8 mouse cellular contexts compared by ENCODE assay signal in the genomic region with DNA sequence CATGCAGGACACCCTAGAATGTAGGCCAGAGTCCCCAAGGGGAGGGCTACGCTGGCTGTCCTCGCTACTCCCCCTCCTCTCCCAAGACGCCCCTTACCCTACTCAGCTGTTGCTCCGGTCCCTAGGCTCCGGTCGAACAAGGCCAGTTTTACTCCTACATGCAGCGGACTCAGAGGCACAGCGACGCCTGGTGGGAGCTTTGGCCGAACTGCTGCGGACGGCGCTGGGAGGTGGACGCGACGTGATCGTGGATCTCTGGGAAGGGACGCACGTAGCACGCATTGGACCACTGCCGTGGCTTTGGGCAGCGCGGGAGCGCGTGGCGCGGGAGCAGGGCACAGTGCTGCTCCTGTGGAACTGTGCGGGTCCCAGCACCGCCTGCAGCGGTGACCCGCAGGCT. TPM values are rescaled to one million over a fixed set of nuclear protein-coding genes. Genes with fewer than 3 reads are reported as not detected.
DNase-seq lines count a peak whose midpoint lies in the region; ATAC-seq and TF ChIP-seq lines count a peak whose summit lies in the region.
"Had no signal": no experiment of that assay in that cellular context is flagged by ENCODE, and none has a peak within 500 bp of the region (broad histone marks: within the 10 kb centered on the region; RNA-seq: fewer than 3 reads in every experiment).

No protein-coding gene starts in this region.

- H3K4me3 ChIP-seq in intestine, embryonic 15.5 days (replicated peaks) = peak overlapping the region; percentile 42
- peak overlapping the region; percentile 41 for H3K4me3 ChIP-seq in limb, embryonic 12.5 days (replicated peaks)
- peak overlapping the region; percentile 38 for H3K4me3 ChIP-seq in midbrain, embryonic 12.5 days
- peak overlapping the region; percentile 61 for H3K4me3 ChIP-seq in small intestine, adult 2 months (ENCODE audit: low read depth, low read length)

- WGBS in intestine, embryonic 15.5 days = under 1% methylated on average over 31 of the region's 31 CpGs
- WGBS in limb, embryonic 12.5 days = under 1% methylated on average over 31 of the region's 31 CpGs
- WGBS in midbrain, embryonic 12.5 days = 2% methylated on average over 31 of the region's 31 CpGs
- 2% methylated on average over 31 of the region's 31 CpGs for WGBS in small intestine, adult 2 months

- no peak for TF ChIP-seq POLR2A in small intestine, adult 2 months (IDR thresholded peaks at IDR 0.05; ENCODE audit: low read depth, low read length)

- peak; percentile 64 for TF ChIP-seq CTCF in small intestine, adult 2 months (IDR thresholded peaks at IDR 0.05; ENCODE audit: extremely low read depth, insufficient read length, insufficient replicate concordance, low read depth, low read length)

- DNase-seq in adrenal gland, postnatal 25 days = peak; percentile 79
- DNase-seq in embryo, embryonic 11 days = peak; percentile 85
- peak; percentile 67 to 79 for DNase-seq in gastrocnemius, postnatal 4 days (ENCODE audit: low spot score in 2 of 2)

- H3K9me3 ChIP-seq in intestine, embryonic 15.5 days = no peaks in the 10 kb centered on the region
- H3K9me3 ChIP-seq in limb, embryonic 12.5 days = no peaks in the 10 kb centered on the region
- no peaks in the 10 kb centered on the region for H3K9me3 ChIP-seq in midbrain, embryonic 12.5 days

- ATAC-seq in intestine, embryonic 15.5 days = peak; percentile 70
- ATAC-seq in limb, embryonic 12.5 days (ENCODE audit: insufficient number of reproducible peaks, insufficient read depth, low FRiP score, low TSS enrichment, low read depth) = peak; percentile 58; the same call in 1 of the 2 replicates
- ATAC-seq in midbrain, embryonic 12.5 days (ENCODE audit: low FRiP score, low read depth) = peak; percentile 75

- H3K36me3 ChIP-seq in intestine, embryonic 15.5 days = no peaks in the 10 kb centered on the region
- no peaks in the 10 kb centered on the region for H3K36me3 ChIP-seq in limb, embryonic 12.5 days
- no peaks in the 10 kb centered on the region for H3K36me3 ChIP-seq in midbrain, embryonic 12.5 days
- peaks cover 6% of the 10 kb centered on the region; the same call in 1 of the 2 replicates for H3K36me3 ChIP-seq in small intestine, adult 2 months (ENCODE audit: control insufficient read depth, insufficient read depth, low read length)

- no peaks in the 10 kb centered on the region for H3K27me3 ChIP-seq in intestine, embryonic 15.5 days (replicated peaks)
- H3K27me3 ChIP-seq in limb, embryonic 12.5 days = peaks cover 50% of the 10 kb centered on the region
- peaks cover 62% of the 10 kb centered on the region for H3K27me3 ChIP-seq in midbrain, embryonic 12.5 days
- no peaks in the 10 kb centered on the region for H3K27me3 ChIP-seq in small intestine, adult 2 months (ENCODE audit: control insufficient read depth, insufficient read depth, low read length)

- peak overlapping the region; percentile 47 for H3K9ac ChIP-seq in intestine, embryonic 15.5 days
- H3K9ac ChIP-seq in limb, embryonic 12.5 days (replicated peaks) = peak overlapping the region; percentile 54
- H3K9ac ChIP-seq in midbrain, embryonic 12.5 days (replicated peaks) = peak overlapping the region; percentile 31

- peaks cover 23% of the 10 kb centered on the region for H3K4me1 ChIP-seq in intestine, embryonic 15.5 days (replicated peaks)
- peaks cover 24% of the 10 kb centered on the region for H3K4me1 ChIP-seq in limb, embryonic 12.5 days (replicated peaks)
- peaks cover 10% of the 10 kb centered on the region for H3K4me1 ChIP-seq in midbrain, embryonic 12.5 days
- H3K4me1 ChIP-seq in small intestine, adult 2 months (ENCODE audit: control insufficient read depth, insufficient read depth, insufficient read length, low read length) = peaks cover 32% of the 10 kb centered on the region

- peak overlapping the region; percentile 92 for H3K4me2 ChIP-seq in intestine, embryonic 15.5 days (replicated peaks)
- H3K4me2 ChIP-seq in limb, embryonic 12.5 days = peak overlapping the region; percentile 71
- peak overlapping the region; percentile 61 for H3K4me2 ChIP-seq in midbrain, embryonic 12.5 days (replicated peaks)

- no peak overlapping the region for H3K27ac ChIP-seq in intestine, embryonic 15.5 days
- H3K27ac ChIP-seq in limb, embryonic 12.5 days = no peak overlapping the region
- H3K27ac ChIP-seq in midbrain, embryonic 12.5 days (replicated peaks) = no peak overlapping the region
- no peak overlapping the region; the same call in 1 of the 2 replicates for H3K27ac ChIP-seq in small intestine, adult 2 months (ENCODE audit: insufficient read depth, low read depth, low read length)
- H3K27ac ChIP-seq: macrophage had no signal

RNA-seq across cellular contexts. Expression of gene Il17rc, which starts 1.8 kb away (rescaled TPM):
- 18.0 and 19.3 TPM in 2 replicates for total RNA-seq in adrenal gland, postnatal 25 days (2021)
- total RNA-seq in gastrocnemius, postnatal 4 days (2021) = 10 to 100 TPM in 1 of 2 experiments, 1 to 10 TPM in 1; 9.5 to 11.0 TPM
- polyA plus RNA-seq in intestine, embryonic 15.5 days (2015; fragmentation: Nextera tagmentation; extraction: Ambion mirVana) = 26.6 and 27.2 TPM in 2 replicates
- 4.2 and 5.1 TPM in 2 replicates for polyA plus RNA-seq in limb, embryonic 12.5 days (2016; fragmentation: Nextera tagmentation; extraction: Ambion mirVana)
- 4.3 and 6.3 TPM in 2 replicates for polyA plus RNA-seq in midbrain, embryonic 12.5 days (2016; fragmentation: Nextera tagmentation; extraction: Ambion mirVana)
- polyA plus RNA-seq in small intestine, adult 2 months (2012; rRNA removed) = 189 and 786 TPM in 2 replicates
- polyA plus RNA-seq: macrophage had no signal

RNA-seq across cellular contexts. Expression of gene Il17re, which starts 11.1 kb away (rescaled TPM):
- total RNA-seq in adrenal gland, postnatal 25 days (2021) = 0.76 and 1.5 TPM in 2 replicates
- total RNA-seq in gastrocnemius, postnatal 4 days (2021) = under 1 TPM; 0.52 to 0.88 TPM
- 7.8 and 8.4 TPM in 2 replicates for polyA plus RNA-seq in intestine, embryonic 15.5 days (2015; fragmentation: Nextera tagmentation; extraction: Ambion mirVana)
- 3.4 and 3.7 TPM in 2 replicates for polyA plus RNA-seq in limb, embryonic 12.5 days (2016; fragmentation: Nextera tagmentation; extraction: Ambion mirVana)
- polyA plus RNA-seq in midbrain, embryonic 12.5 days (2016; fragmentation: Nextera tagmentation; extraction: Ambion mirVana) = 0.51 and 0.93 TPM in 2 replicates
- polyA plus RNA-seq in small intestine, adult 2 months (2012; rRNA removed) = 6.8 and 11.4 TPM in 2 replicates
- polyA plus RNA-seq: macrophage had no signal

RNA-seq across cellular contexts. Expression of gene Creld1, which starts 13.7 kb away (rescaled TPM):
- 45.2 and 59.9 TPM in 2 replicates for total RNA-seq in adrenal gland, postnatal 25 days (2021)
- total RNA-seq in gastrocnemius, postnatal 4 days (2021) = 10 to 100 TPM; 38.7 to 45.2 TPM
- polyA plus RNA-seq in intestine, embryonic 15.5 days (2015; fragmentation: Nextera tagmentation; extraction: Ambion mirVana) = 21.9 and 22.7 TPM in 2 replicates
- 14.1 and 14.9 TPM in 2 replicates for polyA plus RNA-seq in limb, embryonic 12.5 days (2016; fragmentation: Nextera tagmentation; extraction: Ambion mirVana)
- 44.0 and 49.1 TPM in 2 replicates for polyA plus RNA-seq in midbrain, embryonic 12.5 days (2016; fragmentation: Nextera tagmentation; extraction: Ambion mirVana)
- polyA plus RNA-seq in small intestine, adult 2 months (2012; rRNA removed) = 5.7 and 6.6 TPM in 2 replicates

RNA-seq across cellular contexts. Expression of gene Jagn1, which starts 27.1 kb away (rescaled TPM):
- total RNA-seq in adrenal gland, postnatal 25 days (2021) = 47.5 and 55.0 TPM in 2 replicates
- total RNA-seq in gastrocnemius, postnatal 4 days (2021) = 10 to 100 TPM; 34.7 to 39.8 TPM
- 83.8 and 87.7 TPM in 2 replicates for polyA plus RNA-seq in intestine, embryonic 15.5 days (2015; fragmentation: Nextera tagmentation; extraction: Ambion mirVana)
- 75.2 and 77.0 TPM in 2 replicates for polyA plus RNA-seq in limb, embryonic 12.5 days (2016; fragmentation: Nextera tagmentation; extraction: Ambion mirVana)
- polyA plus RNA-seq in midbrain, embryonic 12.5 days (2016; fragmentation: Nextera tagmentation; extraction: Ambion mirVana) = 73.4 and 74.9 TPM in 2 replicates
- 36.9 and 39.4 TPM in 2 replicates for polyA plus RNA-seq in small intestine, adult 2 months (2012; rRNA removed)

RNA-seq across cellular contexts. Expression of gene Prrt3, which starts 32.3 kb away (rescaled TPM):
- 0.30 TPM in 1 of 2 replicates, not detected in the other for total RNA-seq in adrenal gland, postnatal 25 days (2021)
- under 1 TPM; 0.13 to 0.15 TPM for total RNA-seq in gastrocnemius, postnatal 4 days (2021)
- 0.43 and 0.45 TPM in 2 replicates for polyA plus RNA-seq in intestine, embryonic 15.5 days (2015; fragmentation: Nextera tagmentation; extraction: Ambion mirVana)
- 0.98 and 1.0 TPM in 2 replicates for polyA plus RNA-seq in limb, embryonic 12.5 days (2016; fragmentation: Nextera tagmentation; extraction: Ambion mirVana)
- polyA plus RNA-seq in midbrain, embryonic 12.5 days (2016; fragmentation: Nextera tagmentation; extraction: Ambion mirVana) = 2.5 and 2.8 TPM in 2 replicates
- 0.05 TPM in 1 of 2 replicates, not detected in the other for polyA plus RNA-seq in small intestine, adult 2 months (2012; rRNA removed)
- polyA plus RNA-seq: macrophage had no signal
